Mouse (Mus musculus): ENCODE results near the gene Tmem135. TPM values are rescaled to one million over a fixed set of nuclear protein-coding genes. Genes with fewer than 3 reads are reported as not detected.

Gene Tmem135
- polyA plus RNA-seq, 1 experiment = 13.1 TPM

DNA sequence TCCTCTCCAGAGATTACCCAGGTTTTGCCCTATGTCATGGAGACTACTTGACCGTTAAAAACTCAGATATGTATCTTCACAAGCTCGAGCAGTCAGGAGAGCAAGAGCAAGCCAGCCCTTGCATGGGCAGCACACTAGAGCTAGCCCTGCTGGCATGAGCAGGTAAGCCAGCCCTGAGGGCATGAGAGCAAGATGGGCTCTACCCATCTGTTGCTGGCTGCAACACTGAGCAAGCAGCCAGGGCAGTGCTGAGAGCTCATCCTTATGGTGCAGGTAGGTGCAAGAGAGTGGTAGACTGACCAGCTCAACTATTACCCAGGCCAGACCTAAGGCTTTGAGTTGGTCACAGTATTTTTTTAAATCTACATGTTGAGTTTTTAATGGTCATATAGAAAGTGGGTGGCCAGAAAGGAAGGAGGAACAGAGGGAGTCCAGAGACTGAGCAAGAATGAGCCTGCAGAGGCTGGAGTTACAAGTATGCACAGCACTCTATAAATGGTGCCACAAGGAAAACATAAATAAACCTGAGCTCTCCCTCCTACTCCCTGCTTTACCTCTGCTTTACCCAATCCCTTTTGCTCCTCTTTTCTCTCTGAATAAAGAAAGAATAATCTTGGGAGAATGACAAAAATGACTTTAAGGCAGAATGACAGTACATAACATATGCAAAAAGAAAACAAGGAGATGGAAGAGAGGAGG lies 156.9 kb downstream of the Tmem135 start:
- TF ChIP-seq E2F4 (IDR thresholded peaks at IDR 0.05; ENCODE audit: insufficient read depth) = no peak
- TF ChIP-seq SRF (IDR thresholded peaks at IDR 0.05; ENCODE audit: control insufficient read depth, insufficient read length, low read depth) = no peak
- TF ChIP-seq MAX (IDR thresholded peaks at IDR 0.05; ENCODE audit: low read depth) = no peak
- no peak for TF ChIP-seq REST (IDR thresholded peaks at IDR 0.05; ENCODE audit: insufficient read depth, insufficient read length)
- no peak for TF ChIP-seq USF1 (IDR thresholded peaks at IDR 0.05; ENCODE audit: low read depth)
- TF ChIP-seq POLR2A (IDR thresholded peaks at IDR 0.05; ENCODE audit: insufficient read length, low read depth) = no peak
- no peak for TF ChIP-seq CEBPB (IDR thresholded peaks at IDR 0.05; ENCODE audit: insufficient read depth, poor library complexity, severe bottlenecking)
- TF ChIP-seq MYOD1 (IDR thresholded peaks at IDR 0.05; ENCODE audit: control insufficient read depth in 1 of 3, insufficient read length in 2 of 3, low read depth in 2 of 3) = no peak
- TF ChIP-seq POLR2AphosphoS2 (IDR thresholded peaks at IDR 0.05; ENCODE audit: insufficient read length, low read depth) = no peak
- no peak for TF ChIP-seq TCF3 (IDR thresholded peaks at IDR 0.05; ENCODE audit: insufficient read length, low read depth)
- TF ChIP-seq MYOG (IDR thresholded peaks at IDR 0.05; ENCODE audit: control insufficient read depth in 1 of 3, insufficient read depth in 1 of 3, insufficient read length in 2 of 3, low read depth in 2 of 3) = no peak
- TF ChIP-seq TCF12 (IDR thresholded peaks at IDR 0.05; ENCODE audit: insufficient read depth, poor library complexity, severe bottlenecking) = no peak
- H3K4me3 ChIP-seq = no peak overlapping the region
- H3ac ChIP-seq (ENCODE audit: control insufficient read depth, insufficient read length) = no peak overlapping the region
- no peaks in the 10 kb centered on the region for H3K36me3 ChIP-seq (ENCODE audit: control insufficient read depth, insufficient read depth)
- no peaks in the 10 kb centered on the region for H3K79me2 ChIP-seq (ENCODE audit: control insufficient read depth, insufficient read depth)
- no peaks in the 10 kb centered on the region for H3K27me3 ChIP-seq (ENCODE audit: control insufficient read depth, insufficient read depth, insufficient read length)
- no peak overlapping the region for H3K4me2 ChIP-seq (ENCODE audit: low read depth)

- H3K79me2 ChIP-seq (ENCODE audit: control insufficient read depth, insufficient read depth) = no peaks in the 10 kb centered on the region
- TF ChIP-seq MYOG (IDR thresholded peaks at IDR 0.05; ENCODE audit: control insufficient read depth in 1 of 3, insufficient read depth in 1 of 3, insufficient read length in 2 of 3, low read depth in 2 of 3) (no peak), TCF12 (IDR thresholded peaks at IDR 0.05; ENCODE audit: insufficient read depth, poor library complexity, severe bottlenecking) (no peak), TCF3 (IDR thresholded peaks at IDR 0.05; ENCODE audit: insufficient read length, low read depth) (no peak), POLR2AphosphoS2 (IDR thresholded peaks at IDR 0.05; ENCODE audit: insufficient read length, low read depth) (no peak), CEBPB (IDR thresholded peaks at IDR 0.05; ENCODE audit: insufficient read depth, poor library complexity, severe bottlenecking) (no peak), POLR2A (IDR thresholded peaks at IDR 0.05; ENCODE audit: insufficient read length, low read depth) (no peak), USF1 (IDR thresholded peaks at IDR 0.05; ENCODE audit: low read depth) (no peak), MYOD1 (IDR thresholded peaks at IDR 0.05; ENCODE audit: control insufficient read depth in 1 of 3, insufficient read length in 2 of 3, low read depth in 2 of 3) (no peak), MAX (IDR thresholded peaks at IDR 0.05; ENCODE audit: low read depth) (no peak), E2F4 (IDR thresholded peaks at IDR 0.05; ENCODE audit: insufficient read depth) (no peak), SRF (IDR thresholded peaks at IDR 0.05; ENCODE audit: control insufficient read depth, insufficient read length, low read depth) (no peak), REST (IDR thresholded peaks at IDR 0.05; ENCODE audit: insufficient read depth, insufficient read length) (no peak)
- no peaks in the 10 kb centered on the region for H3K27me3 ChIP-seq (ENCODE audit: control insufficient read depth, insufficient read depth, insufficient read length)
- H3K36me3 ChIP-seq (ENCODE audit: control insufficient read depth, insufficient read depth) = peaks cover 4% of the 10 kb centered on the region
- H3ac ChIP-seq (ENCODE audit: control insufficient read depth, insufficient read length) = no peak overlapping the region
- no peak overlapping the region for H3K4me3 ChIP-seq
- no peak overlapping the region for H3K4me2 ChIP-seq (ENCODE audit: low read depth)
Measured at GRCm38 (mm10) chr7:89242565-89242964, 161.5 kb downstream of the Tmem135 start.

DNA sequence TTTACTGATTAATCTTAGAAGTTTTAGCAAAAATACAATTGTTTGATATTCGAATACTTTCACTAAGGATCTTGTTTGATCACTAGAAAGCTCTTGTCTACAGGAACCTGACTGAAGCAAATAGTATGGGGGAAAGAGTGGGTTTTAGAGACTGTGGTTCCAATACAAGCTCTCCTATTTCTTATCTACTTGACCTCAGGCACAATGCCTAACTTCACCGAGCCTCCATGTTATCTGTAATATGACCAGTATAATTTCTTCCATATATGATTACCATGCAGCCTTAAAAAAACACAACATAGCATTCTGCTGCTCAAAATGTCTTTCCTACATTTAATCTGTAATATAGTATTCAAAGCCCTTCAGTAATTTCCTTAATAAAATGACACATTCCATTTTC lies 161.9 kb downstream of the Tmem135 start:
- Histone ChIP-seq H3ac (ENCODE audit: control insufficient read depth, insufficient read length) (no peak overlapping the region), H3K4me2 (ENCODE audit: low read depth) (no peak overlapping the region), H3K36me3 (ENCODE audit: control insufficient read depth, insufficient read depth) (peaks cover 4% of the 10 kb centered on the region), H3K27me3 (ENCODE audit: control insufficient read depth, insufficient read depth, insufficient read length) (no peaks in the 10 kb centered on the region), H3K79me2 (ENCODE audit: control insufficient read depth, insufficient read depth) (no peaks in the 10 kb centered on the region), H3K4me3 (no peak overlapping the region)
- no peak for TF ChIP-seq E2F4 (IDR thresholded peaks at IDR 0.05; ENCODE audit: insufficient read depth)
- no peak for TF ChIP-seq CEBPB (IDR thresholded peaks at IDR 0.05; ENCODE audit: insufficient read depth, poor library complexity, severe bottlenecking)

DNA sequence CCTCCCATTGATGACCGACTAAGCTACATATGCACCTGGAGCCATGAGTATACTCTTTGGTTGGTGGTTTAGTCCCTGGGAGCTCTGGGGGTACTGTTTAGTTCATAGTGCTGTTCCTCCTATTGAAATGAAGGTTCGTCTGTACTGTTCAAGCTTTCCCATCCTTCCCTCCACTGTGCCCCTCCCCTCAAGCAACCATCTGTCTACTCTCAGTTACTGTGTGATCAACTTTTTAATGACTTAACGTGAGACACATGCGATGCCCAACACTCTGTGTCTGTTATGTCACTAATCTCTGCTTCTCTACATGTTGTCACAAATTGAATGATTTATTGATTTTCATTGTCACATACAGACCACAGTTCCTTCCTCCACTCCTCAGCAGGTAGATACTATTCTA lies 164.4 kb downstream of the Tmem135 start:
- TF ChIP-seq MAX (IDR thresholded peaks at IDR 0.05; ENCODE audit: low read depth) (no peak), POLR2AphosphoS2 (IDR thresholded peaks at IDR 0.05; ENCODE audit: insufficient read length, low read depth) (no peak), REST (IDR thresholded peaks at IDR 0.05; ENCODE audit: insufficient read depth, insufficient read length) (no peak), CEBPB (IDR thresholded peaks at IDR 0.05; ENCODE audit: insufficient read depth, poor library complexity, severe bottlenecking) (no peak), E2F4 (IDR thresholded peaks at IDR 0.05; ENCODE audit: insufficient read depth) (no peak), POLR2A (IDR thresholded peaks at IDR 0.05; ENCODE audit: insufficient read length, low read depth) (no peak), TCF3 (IDR thresholded peaks at IDR 0.05; ENCODE audit: insufficient read length, low read depth) (no peak), MYOG (IDR thresholded peaks at IDR 0.05; ENCODE audit: control insufficient read depth in 1 of 3, insufficient read depth in 1 of 3, insufficient read length in 2 of 3, low read depth in 2 of 3) (no peak)
- Histone ChIP-seq H3K79me2 (ENCODE audit: control insufficient read depth, insufficient read depth) (no peaks in the 10 kb centered on the region), H3ac (ENCODE audit: control insufficient read depth, insufficient read length) (no peak overlapping the region), H3K4me3 (no peak overlapping the region), H3K4me2 (ENCODE audit: low read depth) (no peak overlapping the region), H3K36me3 (ENCODE audit: control insufficient read depth, insufficient read depth) (peaks cover 4% of the 10 kb centered on the region), H3K27me3 (ENCODE audit: control insufficient read depth, insufficient read depth, insufficient read length) (no peaks in the 10 kb centered on the region)

DNA sequence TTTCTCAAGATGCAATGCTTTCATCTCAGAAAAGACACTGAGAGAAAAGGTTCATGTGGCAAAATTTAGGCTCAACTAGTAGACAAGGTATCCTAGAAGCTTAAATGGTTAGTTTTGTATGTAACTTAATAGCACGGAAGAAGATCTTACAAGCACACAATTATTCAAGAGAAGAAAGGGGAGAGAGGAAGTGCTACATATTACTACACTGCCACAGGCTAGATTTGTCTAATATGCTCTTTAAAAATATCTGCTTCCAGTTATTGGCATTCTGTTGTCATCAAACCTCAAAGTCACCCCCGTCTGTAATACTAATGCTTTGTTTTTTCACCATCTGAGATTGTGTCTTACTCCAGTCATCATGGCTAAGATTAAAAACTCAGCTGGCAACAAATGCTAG lies 167.4 kb downstream of the Tmem135 start:
- H3K27me3 ChIP-seq (ENCODE audit: control insufficient read depth, insufficient read depth, insufficient read length) = no peaks in the 10 kb centered on the region
- H3K4me2 ChIP-seq (ENCODE audit: low read depth) = no peak overlapping the region
- H3K4me3 ChIP-seq = no peak overlapping the region
- no peak overlapping the region for H3ac ChIP-seq (ENCODE audit: control insufficient read depth, insufficient read length)
- TF ChIP-seq MAX (IDR thresholded peaks at IDR 0.05; ENCODE audit: low read depth) = no peak
- TF ChIP-seq REST (IDR thresholded peaks at IDR 0.05; ENCODE audit: insufficient read depth, insufficient read length) = no peak
- no peak for TF ChIP-seq MYOG (IDR thresholded peaks at IDR 0.05; ENCODE audit: control insufficient read depth in 1 of 3, insufficient read depth in 1 of 3, insufficient read length in 2 of 3, low read depth in 2 of 3)
- TF ChIP-seq POLR2AphosphoS2 (IDR thresholded peaks at IDR 0.05; ENCODE audit: insufficient read length, low read depth) = no peak
- TF ChIP-seq SRF (IDR thresholded peaks at IDR 0.05; ENCODE audit: control insufficient read depth, insufficient read length, low read depth) = no peak
- no peak for TF ChIP-seq E2F4 (IDR thresholded peaks at IDR 0.05; ENCODE audit: insufficient read depth)
- no peak for TF ChIP-seq CEBPB (IDR thresholded peaks at IDR 0.05; ENCODE audit: insufficient read depth, poor library complexity, severe bottlenecking)
- TF ChIP-seq TCF3 (IDR thresholded peaks at IDR 0.05; ENCODE audit: insufficient read length, low read depth) = no peak
- TF ChIP-seq TCF12 (IDR thresholded peaks at IDR 0.05; ENCODE audit: insufficient read depth, poor library complexity, severe bottlenecking) = no peak
- no peak for TF ChIP-seq MYOD1 (IDR thresholded peaks at IDR 0.05; ENCODE audit: control insufficient read depth in 1 of 3, insufficient read length in 2 of 3, low read depth in 2 of 3)
- TF ChIP-seq USF1 (IDR thresholded peaks at IDR 0.05; ENCODE audit: low read depth) = no peak
- no peak for TF ChIP-seq POLR2A (IDR thresholded peaks at IDR 0.05; ENCODE audit: insufficient read length, low read depth)
- H3K36me3 ChIP-seq (ENCODE audit: control insufficient read depth, insufficient read depth) = peaks cover 4% of the 10 kb centered on the region
- H3K79me2 ChIP-seq (ENCODE audit: control insufficient read depth, insufficient read depth) = peaks cover 5% of the 10 kb centered on the region
